Mouse (Mus musculus) olfactory bulb, adult 2 months (tissue): ENCODE results near the gene Rcor2.

Experiments
- CTCF ChIP-seq: fragments of 200-500 bp; IDR thresholded peaks from 2 replicates; pipeline ENCODE4 v1.5.1; 2012; ENCODE audit warnings: low read depth, mild to moderate bottlenecking, low read length, moderate library complexity; ENCODE audit not compliant: insufficient read depth
- POLR2A ChIP-seq: fragments of 200-500 bp; IDR thresholded peaks from 2 replicates; pipeline ENCODE4 v1.6.1; 2012; ENCODE audit warnings: mild to moderate bottlenecking, low read depth, low read length, moderate library complexity; ENCODE audit not compliant: insufficient read depth

- TF ChIP-seq POLR2A (no peak), CTCF (no peak)
These were observed 30.4 kb upstream of the Rcor2 start for GRCm38 (mm10) chr19:7236742-7237141.
